Mouse (Mus musculus): ENCODE measurements around the gene Gm20695. TPM values are rescaled to one million over a fixed set of nuclear protein-coding genes. Genes with fewer than 3 reads are reported as not detected.

Gm20695 gene
- polyA plus RNA-seq, 1 experiment from 2014 or later = 2.5 TPM

GRCm38 (mm10) chr16:3965534-3965933 lies 81.1 kb downstream of the Gm20695 start:
- Histone ChIP-seq H3K27me3 (ENCODE audit: poor library complexity, severe bottlenecking) (no peaks in the 10 kb centered on the region), H3K4me1 (no peaks in the 10 kb centered on the region), H3K4me3 (no peak overlapping the region), H3K27ac (no peak overlapping the region), H3K36me3 (replicated peaks) (no peaks in the 10 kb centered on the region), H3K9me3 (no peaks in the 10 kb centered on the region)
- WGBS = 90% methylated on average over 3 of the region's 3 CpGs
- no peak for DNase-seq (ENCODE audit: extremely low spot score, low spot score)

Small RNAs within 50 kb of the gene (microRNA-seq; reads per million reads assigned to microRNA genes)
- not detected for gene Gm23493

Other genes starting within 250 kb of the Gm20695 start
- gene Mefv, start 166.6 kb upstream of the Gm20695 start, polyA plus RNA-seq (2016; fragmentation: Nextera tagmentation; extraction: Ambion mirVana) = not detected in 2 replicates
- 48.5 and 48.7 TPM in 2 replicates for gene Zfp263, start 140.6 kb upstream of the Gm20695 start, polyA plus RNA-seq (2016; fragmentation: Nextera tagmentation; extraction: Ambion mirVana)
- not detected in 2 replicates for gene Olfr15, start 53.8 kb upstream of the Gm20695 start, polyA plus RNA-seq (2016; fragmentation: Nextera tagmentation; extraction: Ambion mirVana)
- 0.93 and 1.1 TPM in 2 replicates for gene Zfp174, start 37.4 kb upstream of the Gm20695 start, polyA plus RNA-seq (2016; fragmentation: Nextera tagmentation; extraction: Ambion mirVana)
- 59.3 and 62.2 TPM in 2 replicates for gene Naa60, start 12.3 kb upstream of the Gm20695 start, polyA plus RNA-seq (2016; fragmentation: Nextera tagmentation; extraction: Ambion mirVana)
- 5.4 and 6.5 TPM in 2 replicates for gene Zfp597, start 87 bp upstream of the Gm20695 start, polyA plus RNA-seq (2016; fragmentation: Nextera tagmentation; extraction: Ambion mirVana)
- gene 1700037C18Rik, start 24.0 kb downstream of the Gm20695 start, polyA plus RNA-seq (2016; fragmentation: Nextera tagmentation; extraction: Ambion mirVana) = 6.8 and 6.9 TPM in 2 replicates
- 23.3 and 27.4 TPM in 2 replicates for gene Cluap1, start 24.2 kb downstream of the Gm20695 start, polyA plus RNA-seq (2016; fragmentation: Nextera tagmentation; extraction: Ambion mirVana)
- gene Nlrc3, start 92.0 kb downstream of the Gm20695 start, polyA plus RNA-seq (2016; fragmentation: Nextera tagmentation; extraction: Ambion mirVana) = 1.3 and 1.4 TPM in 2 replicates
- gene Slx4, start 119.1 kb downstream of the Gm20695 start, polyA plus RNA-seq (2016; fragmentation: Nextera tagmentation; extraction: Ambion mirVana) = 22.1 and 24.0 TPM in 2 replicates
- 5.7 and 6.1 TPM in 2 replicates for gene Dnase1, start 152.3 kb downstream of the Gm20695 start, polyA plus RNA-seq (2016; fragmentation: Nextera tagmentation; extraction: Ambion mirVana)
- gene Trap1, start 193.2 kb downstream of the Gm20695 start, polyA plus RNA-seq (2016; fragmentation: Nextera tagmentation; extraction: Ambion mirVana) = 96.1 and 100.0 TPM in 2 replicates

Measured in forebrain, embryonic 10.5 days (tissue).